Mouse (Mus musculus) spleen, adult 18-20 months (tissue): ENCODE results near the gene Prkacb.
"Not testable (repeated sequence)": the region's sequence is repeated elsewhere in the genome, so short reads cannot be mapped to it uniquely, and the experiment has no call there.

Experiments
- DNase-seq, 2 experiments: peaks; one replicate each; pipeline ENCODE4 v3.0.0; 2022; ENCODE audit warnings: mixed read lengths in 2 of 2

The Prkacb gene

DNA sequence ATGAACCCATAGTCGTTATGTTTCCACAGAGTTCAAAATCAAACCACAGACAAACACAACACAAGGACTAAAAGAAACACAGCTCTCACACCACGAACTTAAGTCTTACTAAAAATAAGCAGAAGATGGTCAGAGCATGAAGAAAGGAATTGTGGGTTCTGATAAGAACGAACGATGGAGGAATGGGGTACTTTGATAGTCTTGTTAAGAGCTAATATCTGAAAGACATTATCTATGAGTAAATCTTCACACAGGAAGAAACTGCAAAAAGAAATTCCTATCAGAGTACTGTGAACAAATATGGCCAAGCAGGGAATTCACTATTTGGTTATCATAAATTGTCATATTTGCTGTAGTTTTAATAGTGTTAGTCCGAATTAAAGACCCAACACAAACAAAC lies 36.1 kb downstream of the Prkacb start:
- DNase-seq = no peak

DNA sequence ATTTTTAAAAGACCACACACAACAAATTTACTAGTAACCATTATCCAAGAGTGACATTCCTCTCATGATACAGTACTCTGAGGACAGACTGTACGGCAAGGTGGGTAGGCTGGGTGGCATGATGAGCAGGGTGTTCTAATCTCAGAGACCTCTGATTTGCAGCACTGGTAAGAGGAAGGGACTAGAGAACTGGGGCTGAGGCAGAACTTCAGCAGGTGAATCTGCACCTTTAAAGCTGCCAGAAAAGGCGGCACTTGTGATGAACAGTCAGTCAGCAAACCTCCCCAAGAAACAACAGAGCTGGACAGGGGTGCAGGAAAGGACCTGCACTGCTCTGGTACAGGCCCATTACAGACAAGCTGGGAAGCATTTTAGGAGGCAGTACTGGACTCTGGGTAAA lies 41.9 kb downstream of the Prkacb start:
- no peak for DNase-seq

DNA sequence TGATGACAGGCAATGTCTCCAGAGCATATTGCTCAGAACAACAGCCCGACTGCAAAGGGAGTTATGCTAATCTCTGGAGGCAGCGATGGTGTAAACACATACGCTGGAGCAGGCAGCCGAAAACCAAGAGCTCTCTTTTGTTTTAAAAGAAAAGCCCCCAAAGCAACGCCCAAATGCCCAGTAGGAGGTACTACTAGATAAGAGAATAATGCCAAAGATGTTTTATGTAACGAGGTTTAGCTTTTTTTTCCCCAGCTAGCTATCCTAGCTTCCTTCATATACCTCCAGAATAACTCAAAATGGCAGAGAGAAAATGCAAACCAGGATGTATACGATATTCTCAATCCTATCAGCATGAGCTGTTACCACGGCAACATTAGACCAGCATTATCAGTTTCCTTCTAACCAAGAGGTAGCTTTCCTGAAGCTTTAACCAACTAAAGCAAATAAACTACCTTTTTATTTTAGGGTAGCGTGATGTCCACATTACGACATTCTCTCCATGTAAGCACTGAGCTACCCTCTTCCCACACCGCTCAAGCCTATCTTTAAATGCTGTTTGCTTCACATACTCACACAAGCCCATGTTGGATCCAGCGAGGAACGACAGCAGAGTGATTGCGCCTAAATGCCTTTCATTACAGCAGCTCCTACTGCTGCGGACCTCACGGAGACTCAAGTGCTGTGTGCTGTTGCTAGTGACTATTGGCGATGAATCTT lies 42.7 kb downstream of the Prkacb start:
- no peak for DNase-seq

- no peak for DNase-seq
Observed at GRCm38 (mm10) chr3:146769569-146769939, 43.2 kb downstream of the Prkacb start.

GRCm38 (mm10) chr3:146768921-146769320 lies 43.9 kb downstream of the Prkacb start:
- no peak for DNase-seq

DNA sequence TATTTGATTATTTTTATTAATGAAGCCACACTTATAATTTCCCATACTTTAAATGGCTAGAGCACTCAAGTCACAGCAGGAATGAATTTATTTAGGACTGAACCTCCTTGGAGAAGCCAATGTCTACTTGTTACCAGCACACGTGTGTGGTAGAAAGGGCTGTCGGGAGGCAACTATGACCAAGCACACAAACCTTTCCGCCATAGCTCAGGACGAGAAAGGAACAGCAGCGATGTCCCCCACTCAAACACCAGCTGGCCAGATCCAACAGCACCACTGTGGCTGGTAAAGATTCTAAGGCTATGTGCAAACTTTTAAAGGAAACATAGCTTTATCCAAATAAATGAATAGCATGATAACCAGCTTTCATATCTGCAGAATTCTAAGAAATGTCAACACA lies 44.4 kb downstream of the Prkacb start:
- no peak for DNase-seq

GRCm38 (mm10) chr3:146766701-146767181 lies 46.0 kb downstream of the Prkacb start:
- DNase-seq = no peak

DNA sequence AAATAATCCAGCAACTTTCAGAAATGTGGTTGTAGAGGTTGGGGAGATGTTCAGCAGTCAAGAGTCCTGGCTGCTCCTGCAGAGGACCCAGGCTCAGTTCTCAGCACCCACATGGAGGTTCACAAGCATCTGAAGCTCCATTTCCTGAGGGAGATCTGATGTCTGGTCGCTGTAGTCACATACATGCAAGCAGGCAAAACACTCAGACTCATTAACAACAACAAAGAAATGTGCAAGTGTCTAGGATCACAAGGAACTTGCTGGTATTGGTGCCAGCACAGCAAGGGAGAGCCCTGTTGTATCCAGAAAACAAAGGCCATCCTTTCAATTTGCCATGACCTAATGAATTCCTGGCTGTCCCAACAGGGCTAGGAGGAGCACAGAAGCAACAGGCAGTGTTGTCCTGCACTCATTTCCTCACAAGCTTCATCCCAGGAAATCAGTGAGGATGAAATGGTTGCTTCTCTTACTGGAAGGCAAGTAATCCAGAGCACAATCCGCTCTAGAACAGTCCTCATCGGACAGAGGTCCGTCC lies 46.7 kb downstream of the Prkacb start:
- no peak for DNase-seq

DNA sequence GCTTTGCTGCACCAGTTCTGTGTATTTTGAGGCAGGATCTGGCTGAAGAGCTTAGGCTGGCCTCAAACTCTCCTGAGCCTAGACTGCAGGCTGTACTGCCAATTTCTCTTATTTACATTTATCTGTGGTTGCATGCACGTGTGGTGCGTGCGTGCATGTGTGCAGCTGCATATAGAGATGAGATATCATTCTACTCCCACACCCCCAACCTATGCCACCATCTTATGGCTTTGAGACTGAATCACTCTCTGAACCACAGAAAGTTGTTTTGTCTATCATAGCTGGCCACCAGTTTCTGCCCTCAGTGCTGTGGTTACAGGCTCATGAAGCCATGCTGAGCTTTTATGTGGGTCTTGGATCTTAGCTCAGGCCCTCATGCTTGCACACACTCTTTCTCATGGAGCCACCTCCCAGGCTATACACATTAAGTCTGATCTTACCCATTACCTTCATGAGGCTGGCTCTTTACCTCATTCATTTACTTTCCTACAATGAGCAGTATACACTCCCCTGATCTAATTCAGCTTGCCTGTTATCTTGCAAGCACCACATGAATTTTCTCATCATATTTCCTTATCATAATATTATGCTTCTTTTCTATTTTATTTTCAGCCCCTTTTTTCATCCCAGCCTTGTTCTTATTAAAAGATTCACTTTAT lies 47.8 kb downstream of the Prkacb start:
- no peak for DNase-seq

GRCm38 (mm10) chr3:146763054-146763453 lies 49.7 kb downstream of the Prkacb start:
- not testable (repeated sequence) for DNase-seq

GRCm38 (mm10) chr3:146761276-146761675 lies 51.5 kb downstream of the Prkacb start:
- DNase-seq = no peak

- no peak for DNase-seq
Observed at GRCm38 (mm10) chr3:146757970-146758960, 54.5 kb downstream of the Prkacb start.

DNA sequence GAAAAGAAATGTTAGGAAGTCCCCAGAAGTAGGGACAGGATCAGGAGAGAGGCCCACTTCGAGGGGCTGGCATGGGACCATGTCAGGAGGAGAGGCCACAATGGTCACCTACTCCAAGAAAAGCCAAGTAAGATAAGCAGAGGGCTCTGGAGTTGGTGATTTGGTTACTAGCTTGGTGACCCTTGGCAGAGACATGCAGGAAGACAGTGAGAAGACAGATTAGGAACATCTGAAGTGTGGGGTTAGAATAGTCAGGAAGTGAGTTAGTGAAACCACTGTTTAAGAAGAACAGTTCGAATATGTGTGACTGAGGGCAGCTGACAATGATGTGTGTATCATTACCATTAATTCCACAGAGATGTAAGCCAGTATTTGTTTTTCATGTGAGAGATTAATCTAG lies 58.5 kb downstream of the Prkacb start:
- no peak for DNase-seq

- DNase-seq = no peak
Observed at GRCm38 (mm10) chr3:146741564-146742202, 71.1 kb downstream of the Prkacb start.

- DNase-seq = no peak
Observed at GRCm38 (mm10) chr3:146741158-146741557, 71.6 kb downstream of the Prkacb start.

DNA sequence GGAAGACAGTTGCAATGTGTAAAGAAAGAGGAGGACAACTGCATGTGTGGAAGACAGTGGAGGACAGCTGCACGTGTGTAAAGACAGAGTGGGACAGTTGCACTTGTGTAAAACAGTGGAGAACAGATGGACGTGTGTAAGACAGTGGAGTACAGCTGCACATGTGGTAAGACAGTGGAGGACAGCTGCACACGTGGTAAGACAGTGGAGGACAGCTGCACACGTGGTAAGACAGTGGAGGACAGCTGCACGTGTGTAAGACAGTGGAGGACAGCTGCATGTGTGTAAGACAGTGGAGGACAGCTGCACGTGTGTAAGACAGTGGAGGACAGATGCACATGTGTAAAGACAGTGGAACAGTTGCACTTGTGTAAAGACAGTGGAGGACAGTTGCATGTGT lies 76.6 kb downstream of the Prkacb start:
- not testable (repeated sequence) for DNase-seq

DNA sequence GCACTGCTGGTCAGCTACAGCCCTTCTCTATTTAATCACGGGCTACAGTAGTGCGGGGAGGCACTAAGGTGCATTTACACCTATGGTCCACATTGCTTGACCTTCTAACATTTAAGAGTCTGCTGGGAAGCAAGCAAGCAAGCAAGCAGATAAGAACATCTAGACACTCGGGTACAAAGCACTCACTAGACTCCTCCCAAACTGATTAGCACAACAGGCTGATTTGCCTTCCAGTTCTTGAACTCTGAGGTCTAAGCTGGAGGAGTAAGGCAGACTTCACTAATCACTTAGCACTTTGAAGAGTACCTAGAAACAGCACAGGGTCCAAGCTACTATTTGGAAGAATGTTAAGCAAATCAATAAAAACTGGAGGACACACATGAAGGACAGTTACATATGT lies 77.1 kb downstream of the Prkacb start:
- no peak for DNase-seq

GRCm38 (mm10) chr3:146734907-146735629 lies 77.7 kb downstream of the Prkacb start:
- no peak for DNase-seq

DNA sequence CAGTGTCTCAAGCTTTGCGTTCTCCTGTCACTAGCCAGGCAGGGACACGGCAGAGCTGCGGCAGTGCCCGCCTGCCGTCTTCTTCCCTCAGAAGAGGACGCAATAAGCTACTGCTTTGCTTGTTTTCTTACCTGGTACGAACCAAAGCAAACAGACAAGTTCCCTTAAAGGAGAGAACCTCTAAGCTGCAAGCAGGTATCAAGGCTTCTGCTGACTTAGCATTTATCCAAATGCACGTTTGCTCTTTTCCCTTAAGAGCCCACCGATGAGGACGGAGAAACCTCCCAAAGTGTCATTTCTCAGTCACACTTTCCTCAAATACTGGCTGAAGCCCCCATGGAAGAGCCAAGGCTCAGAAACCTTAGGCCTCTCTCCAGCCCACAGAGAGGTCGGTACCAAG lies 81.3 kb downstream of the Prkacb start:
- DNase-seq = no peak

- DNase-seq = no peak
Observed at GRCm38 (mm10) chr3:146723037-146723436, 89.8 kb downstream of the Prkacb start.

- DNase-seq = no peak
Observed at GRCm38 (mm10) chr3:146719696-146720095, 93.1 kb downstream of the Prkacb start.

GRCm38 (mm10) chr3:146718251-146718650 lies 94.5 kb downstream of the Prkacb start:
- DNase-seq = no peak
